Mouse (Mus musculus) Patski (cell line): ENCODE results near the gene Atg4c. TPM values are rescaled to one million over a fixed set of nuclear protein-coding genes. Genes with fewer than 3 reads are reported as not detected.
A peak's percentile ranks its signal among the peaks of the same experiment; 100 is the strongest.

ENCODE experiments used
- ATAC-seq: fragments of 100-300 bp; one replicate; pipeline ENCODE4 v1.8.0; 2021
- CTCF ChIA-PET: fragments of 350-600 bp; sonication (Branson Sonifier 250); formaldehyde crosslinking; loops from one replicate; lab custom pipeline; 2022; ENCODE audit warnings: inconsistent platforms; lab: Charles Lee
- POLR2A ChIA-PET: fragments of 350-600 bp; sonication (Branson Sonifier 250); formaldehyde crosslinking; loops from one replicate; lab custom pipeline; 2022; ENCODE audit warnings: antibody characterized with exemption, inconsistent platforms; lab: Charles Lee
- DNase-seq: peaks from one replicate; pipeline ENCODE4 v3.0.0-alpha.2; 2011; ENCODE audit warnings: low read depth, low spot score
- H3K27me3 ChIP-seq: fragments of 371-371 bp; one replicate; pipeline ENCODE4 v1.5.1; 2021
- CTCF ChIP-seq: fragments of 100-300 bp; IDR thresholded peaks from one replicate; pipeline ENCODE4 v1.5.1; 2021
- in situ Hi-C: fragments of 300-500 bp; cut with MboI; formaldehyde crosslinking; loops from 3 replicates; pipeline ENCODE4 v1.11.1; 2018; ENCODE audit warnings: low pct_unique_long_range_greater_than_20kb, mixed read lengths
- polyA plus RNA-seq: library from polyadenylated mRNA; unstranded; gene quantifications from one replicate; pipeline ENCODE4 v1.2.3, GENCODE M21; 2021

Atg4c gene
- polyA plus RNA-seq, 1 experiment from 2014 or later, result 10.9 TPM

GRCm38 (mm10) chr4:99210087-99210486 is 16.4 kb downstream of the Atg4c start:
- no peaks in the 10 kb centered on the region for H3K27me3 ChIP-seq
- CTCF ChIA-PET, result no interaction called here
- DNase-seq (no peak), ATAC-seq (no peak)
- POLR2A ChIA-PET, result interaction anchor here (0.6 kb wide), 1 partner anchor 8 kb away, joined by 3 read pairs; no protein-coding TSS in a partner anchor
- TF ChIP-seq CTCF, result no peak
- in situ Hi-C loops, result no loop called here

DNA sequence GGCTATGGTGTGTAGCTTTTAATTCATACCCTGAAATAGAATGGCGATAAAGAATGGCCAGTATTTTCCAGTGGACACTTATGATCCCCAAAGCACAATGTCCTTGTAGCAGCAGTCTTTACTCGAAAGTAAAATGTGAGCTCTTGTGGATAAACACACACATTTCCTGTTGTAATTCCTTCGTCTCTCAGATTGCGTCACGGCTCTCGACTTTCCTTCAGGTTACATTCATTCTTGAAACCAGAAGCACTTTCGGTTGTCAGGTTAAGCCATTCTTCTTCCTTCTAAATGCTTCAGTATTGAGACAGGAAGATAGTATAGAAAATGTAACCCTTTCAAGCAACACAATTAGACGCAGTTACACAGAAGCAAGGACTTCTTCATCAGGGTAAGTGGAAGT is 17.9 kb downstream of the Atg4c start:
- no peak for TF ChIP-seq CTCF
- H3K27me3 ChIP-seq, result no peaks in the 10 kb centered on the region
- ChIA-PET CTCF (interaction anchor here (1.2 kb wide), 1 partner anchor 13 kb away, joined by 3 read pairs; no protein-coding TSS in a partner anchor), POLR2A (no interaction called here)
- DNase-seq (no peak), ATAC-seq (no peak)
- in situ Hi-C loops, result no loop called here

DNA sequence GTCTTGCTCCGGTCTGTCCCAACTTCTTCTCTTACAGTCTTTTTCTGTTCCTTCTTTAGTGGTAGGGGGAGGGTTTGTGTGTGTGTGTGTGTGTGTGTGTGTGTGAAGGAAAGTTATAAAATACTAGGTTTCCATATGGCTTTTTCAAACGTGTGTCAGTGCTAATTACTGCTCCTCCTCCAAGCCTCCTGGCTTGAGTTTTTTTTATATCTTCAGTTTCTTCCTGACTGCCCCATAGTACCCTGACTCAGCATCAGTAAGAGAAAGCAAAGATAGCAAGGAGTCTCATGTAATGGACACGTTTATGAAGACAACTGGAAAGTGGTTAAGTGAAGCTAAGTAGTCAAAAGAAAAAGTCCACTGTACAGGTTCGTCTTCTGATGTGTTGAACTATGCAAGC is 19.4 kb downstream of the Atg4c start:
- POLR2A ChIA-PET, result no interaction called here
- in situ Hi-C loops, result no loop called here
- H3K27me3 ChIP-seq, result no peaks in the 10 kb centered on the region
- CTCF ChIA-PET, result no interaction called here
- no peak for TF ChIP-seq CTCF
- DNase-seq, result no peak
- ATAC-seq, result no peak

DNA sequence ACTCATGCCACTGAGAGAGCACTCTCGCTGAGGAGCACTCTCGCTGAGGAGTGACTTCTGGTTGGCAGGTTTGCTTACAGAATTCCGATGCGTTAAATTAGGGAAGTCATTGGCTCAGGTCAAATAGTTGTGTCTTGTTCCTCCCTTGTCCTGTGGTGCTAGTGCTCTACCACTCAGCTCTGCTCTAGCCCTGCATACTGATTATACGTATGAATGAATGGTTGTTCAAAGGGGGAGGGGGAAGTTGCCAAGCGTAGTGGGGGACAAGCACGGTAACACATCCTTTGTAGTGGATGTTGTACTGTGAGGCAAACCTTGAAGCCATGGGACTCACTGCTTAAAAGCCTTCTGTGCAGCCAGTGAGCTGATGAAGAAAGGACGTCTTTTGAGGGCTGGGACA is 28.5 kb downstream of the Atg4c start:
- in situ Hi-C loops, result no loop called here
- ChIA-PET POLR2A (interaction anchor here (0.6 kb wide), 1 partner anchor 82 kb away, joined by 4 read pairs; no protein-coding TSS in a partner anchor), CTCF (interaction anchor here (1.2 kb wide), 2 partner anchors 9 to 574 kb away, joined by 3 to 4 read pairs; no protein-coding TSS in a partner anchor)
- no peak for TF ChIP-seq CTCF
- DNase-seq, result no peak
- H3K27me3 ChIP-seq, result no peaks in the 10 kb centered on the region
- no peak for ATAC-seq

DNA sequence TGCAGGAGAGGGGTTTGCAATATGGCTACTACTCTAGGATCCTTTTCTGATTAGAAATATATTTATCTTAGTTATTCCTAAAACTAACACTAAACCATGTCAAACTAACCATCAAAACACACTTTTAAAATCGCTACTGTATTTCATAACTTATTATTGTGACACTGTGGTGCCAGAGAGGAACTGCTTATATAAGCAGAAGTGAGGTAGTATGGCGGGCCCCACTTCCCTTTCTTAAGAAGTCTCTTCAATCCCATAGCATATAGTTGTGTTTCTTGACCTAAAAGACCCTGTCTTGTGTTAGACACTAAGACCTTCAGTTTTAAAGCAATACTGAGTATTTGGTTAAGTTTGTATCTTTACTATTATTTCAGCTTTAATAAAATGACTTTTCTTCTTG is 31.1 kb downstream of the Atg4c start:
- no peaks in the 10 kb centered on the region for H3K27me3 ChIP-seq
- in situ Hi-C loops, result no loop called here
- CTCF ChIA-PET, result no interaction called here
- ATAC-seq (no peak), DNase-seq (no peak)
- TF ChIP-seq CTCF, result no peak
- POLR2A ChIA-PET, result no interaction called here

- no peak for TF ChIP-seq CTCF
- no peak for ATAC-seq
- in situ Hi-C loops, result no loop called here
- H3K27me3 ChIP-seq, result no peaks in the 10 kb centered on the region
- no peak for DNase-seq
- ChIA-PET CTCF (no interaction called here), POLR2A (no interaction called here)
Observed at GRCm38 (mm10) chr4:99227226-99227625, 33.5 kb downstream of the Atg4c start.

GRCm38 (mm10) chr4:99229371-99229770 is 35.6 kb downstream of the Atg4c start:
- ChIA-PET CTCF (no interaction called here), POLR2A (no interaction called here)
- in situ Hi-C loops, result no loop called here
- no peak for DNase-seq
- no peak for ATAC-seq
- no peaks in the 10 kb centered on the region for H3K27me3 ChIP-seq
- TF ChIP-seq CTCF, result no peak

GRCm38 (mm10) chr4:99235203-99235856 is 41.6 kb downstream of the Atg4c start:
- no peaks in the 10 kb centered on the region for H3K27me3 ChIP-seq
- POLR2A ChIA-PET, result no interaction called here
- CTCF ChIA-PET, result no interaction called here
- no peak for ATAC-seq
- peak; percentile 4 for DNase-seq
- peak; percentile 59 for TF ChIP-seq CTCF
- in situ Hi-C loops, result no loop called here

DNA sequence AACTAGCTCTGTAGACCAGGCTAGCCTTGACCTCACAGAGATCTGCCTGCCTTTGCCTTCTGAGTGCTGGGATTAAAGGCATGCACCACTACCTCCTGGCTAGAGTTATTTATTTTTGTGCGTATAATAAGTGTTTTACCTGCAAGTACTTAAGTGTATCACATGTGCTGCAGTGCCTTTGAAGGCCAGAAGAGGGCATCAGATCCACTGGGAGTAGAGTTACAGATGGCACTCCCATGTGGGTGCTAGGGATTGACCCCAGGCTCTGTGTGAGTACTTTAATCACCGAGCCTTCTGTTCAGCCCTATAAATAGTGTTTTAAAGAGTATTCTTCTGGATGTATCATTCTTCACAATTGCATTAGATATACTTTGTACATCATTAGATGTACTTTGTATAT is 44.6 kb downstream of the Atg4c start:
- H3K27me3 ChIP-seq, result no peaks in the 10 kb centered on the region
- CTCF ChIA-PET, result no interaction called here
- peak; percentile 24 for TF ChIP-seq CTCF
- no peak for ATAC-seq
- DNase-seq, result no peak
- POLR2A ChIA-PET, result no interaction called here
- in situ Hi-C loops, result no loop called here

DNA sequence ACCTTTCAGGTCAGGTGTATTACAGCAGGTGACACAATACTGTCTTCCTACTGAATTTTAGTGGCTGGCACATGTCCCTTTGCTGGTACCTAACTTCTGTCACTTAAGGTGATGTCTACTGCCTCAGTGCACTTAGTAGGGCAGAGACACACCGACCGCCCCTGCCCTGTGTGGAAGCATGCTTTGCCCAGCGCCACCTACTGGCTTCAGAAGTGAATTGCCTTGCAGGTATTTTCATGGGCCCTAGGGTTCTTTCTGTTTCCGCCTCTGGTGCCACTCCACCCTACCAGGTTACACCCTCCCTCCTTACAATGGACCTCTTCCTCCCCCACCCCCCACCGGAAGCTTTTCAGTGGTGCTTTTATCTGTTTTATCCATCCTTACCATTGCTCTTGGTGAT is 47.9 kb downstream of the Atg4c start:
- ChIA-PET CTCF (no interaction called here), POLR2A (no interaction called here)
- ATAC-seq, result no peak
- H3K27me3 ChIP-seq, result no peaks in the 10 kb centered on the region
- in situ Hi-C loops, result no loop called here
- peak; percentile 59 for TF ChIP-seq CTCF
- DNase-seq, result no peak

- CTCF ChIA-PET, result no interaction called here
- TF ChIP-seq CTCF, result no peak
- DNase-seq, result no peak
- no peak for ATAC-seq
- H3K27me3 ChIP-seq, result no peaks in the 10 kb centered on the region
- POLR2A ChIA-PET, result no interaction called here
- in situ Hi-C loops, result no loop called here
Observed at GRCm38 (mm10) chr4:99249358-99249757, 55.6 kb downstream of the Atg4c start.

GRCm38 (mm10) chr4:99249826-99250225 is 56.1 kb downstream of the Atg4c start:
- ATAC-seq (no peak), DNase-seq (no peak)
- CTCF ChIA-PET, result no interaction called here
- no peak for TF ChIP-seq CTCF
- in situ Hi-C loops, result no loop called here
- POLR2A ChIA-PET, result no interaction called here
- no peaks in the 10 kb centered on the region for H3K27me3 ChIP-seq
